Mouse (Mus musculus): Measurements from ENCODE around the gene Tenm2.

Gene Tenm2

GRCm38 (mm10) chr11:36219586-36219985, 1016.2 kb downstream of the Tenm2 start:
- no peak for DNase-seq (ENCODE audit: low read depth, low spot score)

GRCm38 (mm10) chr11:36214589-36214988, 1021.2 kb downstream of the Tenm2 start:
- DNase-seq (ENCODE audit: low read depth, low spot score), result no peak

GRCm38 (mm10) chr11:36204381-36204780, 1031.4 kb downstream of the Tenm2 start:
- DNase-seq (ENCODE audit: low read depth, low spot score), result no peak

GRCm38 (mm10) chr11:36203896-36204295, 1031.9 kb downstream of the Tenm2 start:
- no peak for DNase-seq (ENCODE audit: low read depth, low spot score)

GRCm38 (mm10) chr11:36194348-36194747, 1041.4 kb downstream of the Tenm2 start:
- no peak for DNase-seq (ENCODE audit: low read depth, low spot score)

- no peak for DNase-seq (ENCODE audit: low read depth, low spot score)
Observed at GRCm38 (mm10) chr11:36176106-36176505, 1059.7 kb downstream of the Tenm2 start.

- DNase-seq (ENCODE audit: low read depth, low spot score), result no peak
Observed at GRCm38 (mm10) chr11:36173076-36173690, 1062.6 kb downstream of the Tenm2 start.

- peak; percentile 42 for DNase-seq (ENCODE audit: low read depth, low spot score)
Observed at GRCm38 (mm10) chr11:36172520-36172919, 1063.2 kb downstream of the Tenm2 start.

- no peak for DNase-seq (ENCODE audit: low read depth, low spot score)
Observed at GRCm38 (mm10) chr11:36171991-36172390, 1063.8 kb downstream of the Tenm2 start.

GRCm38 (mm10) chr11:36171221-36171620, 1064.5 kb downstream of the Tenm2 start:
- DNase-seq (ENCODE audit: low read depth, low spot score), result no peak

GRCm38 (mm10) chr11:36169738-36170137, 1066.0 kb downstream of the Tenm2 start:
- DNase-seq (ENCODE audit: low read depth, low spot score), result no peak

GRCm38 (mm10) chr11:36168921-36169537, 1066.7 kb downstream of the Tenm2 start:
- no peak for DNase-seq (ENCODE audit: low read depth, low spot score)

- DNase-seq (ENCODE audit: low read depth, low spot score), result no peak
Observed at GRCm38 (mm10) chr11:36167766-36168318, 1067.9 kb downstream of the Tenm2 start.

GRCm38 (mm10) chr11:36163580-36163979, 1072.2 kb downstream of the Tenm2 start:
- DNase-seq (ENCODE audit: low read depth, low spot score), result no peak

GRCm38 (mm10) chr11:36161765-36162321, 1073.9 kb downstream of the Tenm2 start:
- DNase-seq (ENCODE audit: low read depth, low spot score), result no peak

- DNase-seq (ENCODE audit: low read depth, low spot score), result no peak
Observed at GRCm38 (mm10) chr11:36153450-36153849, 1082.3 kb downstream of the Tenm2 start.

GRCm38 (mm10) chr11:36153011-36153410, 1082.8 kb downstream of the Tenm2 start:
- peak; percentile 23 for DNase-seq (ENCODE audit: low read depth, low spot score)

GRCm38 (mm10) chr11:36152226-36152625, 1083.5 kb downstream of the Tenm2 start:
- DNase-seq (ENCODE audit: low read depth, low spot score), result peak; percentile 14

GRCm38 (mm10) chr11:36149092-36149491, 1086.7 kb downstream of the Tenm2 start:
- DNase-seq (ENCODE audit: low read depth, low spot score), result no peak

- DNase-seq (ENCODE audit: low read depth, low spot score), result no peak
Observed at GRCm38 (mm10) chr11:36145057-36145456, 1090.7 kb downstream of the Tenm2 start.

GRCm38 (mm10) chr11:36140411-36140810, 1095.4 kb downstream of the Tenm2 start:
- no peak for DNase-seq (ENCODE audit: low read depth, low spot score)

GRCm38 (mm10) chr11:36139521-36139920, 1096.2 kb downstream of the Tenm2 start:
- no peak for DNase-seq (ENCODE audit: low read depth, low spot score)

GRCm38 (mm10) chr11:36137840-36138239, 1097.9 kb downstream of the Tenm2 start:
- no peak for DNase-seq (ENCODE audit: low read depth, low spot score)

Measured in ES-CJ7 (cell line).